Mouse (Mus musculus) thymus, adult 2 months (tissue): ENCODE data around the gene Tmem120b.

Experiments used
- CTCF ChIP-seq: fragments of 200-500 bp; IDR thresholded peaks from 2 replicates; pipeline ENCODE4 v1.5.1; 2012; ENCODE audit warnings: mild to moderate bottlenecking, control low read depth, low read length, moderate library complexity, borderline replicate concordance; ENCODE audit not compliant: control insufficient read depth, poor library complexity, insufficient read depth; ENCODE audit errors: extremely low read depth
- POLR2A ChIP-seq: fragments of 200-500 bp; IDR thresholded peaks from 2 replicates; pipeline ENCODE4 v1.6.1; 2012; ENCODE audit warnings: mild to moderate bottlenecking, low read length, control low read depth, moderate library complexity; ENCODE audit not compliant: control insufficient read depth, poor library complexity, insufficient read depth; ENCODE audit errors: extremely low read depth

DNA sequence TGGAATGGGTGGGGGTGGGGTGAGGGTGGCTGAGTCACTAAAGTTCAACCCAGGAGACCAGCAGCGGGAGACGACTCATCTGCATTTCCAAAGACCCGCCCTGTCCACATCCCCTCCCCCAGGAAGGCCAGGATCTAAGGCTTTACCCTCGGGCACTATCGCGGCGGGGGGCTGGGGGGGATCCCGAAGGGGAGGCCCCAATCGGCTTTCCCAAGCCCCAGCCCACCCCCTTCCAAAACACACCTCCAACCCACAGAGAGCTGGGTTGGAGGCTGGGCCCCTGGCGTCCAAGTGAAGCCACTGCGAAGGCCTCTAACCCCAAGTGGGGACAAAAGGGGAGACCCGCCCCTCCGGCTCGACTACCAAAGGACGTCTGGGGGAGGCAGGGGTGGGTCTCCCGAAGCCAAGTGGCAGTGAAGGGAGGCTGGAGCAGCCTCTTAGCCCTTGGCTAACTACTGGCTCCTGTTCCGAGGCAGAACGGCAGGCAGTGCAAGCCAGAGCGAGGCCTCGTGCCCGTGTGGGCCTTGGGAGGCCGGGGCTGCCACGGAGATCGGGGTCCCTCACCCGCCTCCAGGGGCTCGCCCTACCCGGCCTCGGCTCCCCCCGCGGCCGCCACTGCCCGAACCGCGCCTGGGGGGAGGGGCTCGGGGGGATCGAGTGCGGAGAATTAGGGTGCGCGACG is 70.2 kb downstream of the Tmem120b start:
- TF ChIP-seq CTCF (no peak), POLR2A (no peak)
